Mouse (Mus musculus) erythroid progenitor cell, adult 5-6 weeks (primary cell): ENCODE measurements at regions not wholly inside any gene's neighbourhood (a gene's known extent, or its start where the extent isn't known, plus 50 kb on each side); places are given as distances from the start of the nearest gene placed in this dataset.

Source experiments
- ATAC-seq: replicated peaks from 2 replicates; pipeline ENCODE4 v1.8.0; 2016; ENCODE audit warnings: moderate number of reproducible peaks, mild to moderate bottlenecking, moderate TSS enrichment, inconsistent platforms; ENCODE audit not compliant: poor library complexity, low FRiP score, severe bottlenecking

DNA sequence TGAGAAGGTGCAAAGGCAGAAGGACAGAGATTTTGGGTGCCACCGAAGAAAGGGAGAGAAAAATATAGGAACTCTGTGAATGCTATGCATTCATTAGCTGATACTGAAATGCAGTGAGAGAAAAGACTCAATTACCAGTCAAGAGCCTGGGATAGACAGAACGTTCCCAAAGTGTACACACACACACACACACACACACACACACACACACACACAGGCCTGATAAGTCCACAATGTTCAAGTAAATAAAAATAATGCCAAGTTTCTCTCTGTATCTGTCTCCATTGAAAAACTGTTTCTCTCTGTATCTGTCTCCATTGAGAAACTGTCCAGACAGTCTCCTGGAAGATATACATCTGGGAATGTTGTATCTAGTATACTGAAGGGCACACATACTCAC, 124.1 kb downstream of the Hlx start:
- ATAC-seq, result no peak

GRCm38 (mm10) chr1:184606541-184606940, 125.9 kb downstream of the Hlx start:
- no peak for ATAC-seq

DNA sequence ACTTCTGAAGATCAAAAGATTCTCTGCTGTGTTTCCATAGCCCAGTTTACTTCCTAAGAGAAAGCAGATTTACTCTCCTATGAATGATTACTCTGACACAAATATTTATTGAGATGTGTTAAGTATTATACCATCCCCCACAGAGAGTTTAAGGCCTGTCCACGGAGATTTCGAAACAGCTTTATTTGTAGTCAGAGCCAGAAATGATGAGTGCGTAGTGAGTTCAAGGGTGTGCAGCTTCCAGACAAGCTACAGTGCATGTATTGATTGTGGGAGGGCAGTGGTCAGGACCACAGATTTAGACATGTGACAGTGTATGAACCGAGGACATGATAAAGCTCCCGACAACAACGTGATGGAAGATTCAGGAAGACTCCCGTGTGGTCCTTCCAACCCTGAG, 126.8 kb downstream of the Hlx start:
- ATAC-seq, result no peak

DNA sequence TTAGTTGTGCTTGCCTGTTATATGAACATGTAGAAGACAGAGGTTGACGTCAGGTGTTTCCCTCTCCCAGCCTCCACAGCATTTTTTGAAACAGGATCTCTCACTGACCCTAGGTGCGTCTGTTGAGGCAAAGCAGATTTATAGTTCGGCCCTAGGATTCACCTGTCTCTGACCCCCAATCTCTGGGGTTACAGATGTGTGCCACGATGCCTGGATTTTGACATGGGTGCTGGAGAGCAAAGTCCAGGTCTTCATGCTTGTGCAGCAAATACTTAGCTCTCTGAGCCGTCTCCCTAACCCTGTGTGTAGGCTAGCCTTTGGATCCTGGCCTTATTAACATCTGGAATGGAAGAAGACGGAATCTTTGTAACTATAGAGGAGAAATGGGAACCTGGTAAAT, 129.3 kb downstream of the Hlx start:
- no peak for ATAC-seq

GRCm38 (mm10) chr1:184595449-184595848, 137.0 kb downstream of the Hlx start:
- ATAC-seq, result no peak

GRCm38 (mm10) chr1:184590634-184591033, 141.8 kb downstream of the Hlx start:
- ATAC-seq, result no peak

DNA sequence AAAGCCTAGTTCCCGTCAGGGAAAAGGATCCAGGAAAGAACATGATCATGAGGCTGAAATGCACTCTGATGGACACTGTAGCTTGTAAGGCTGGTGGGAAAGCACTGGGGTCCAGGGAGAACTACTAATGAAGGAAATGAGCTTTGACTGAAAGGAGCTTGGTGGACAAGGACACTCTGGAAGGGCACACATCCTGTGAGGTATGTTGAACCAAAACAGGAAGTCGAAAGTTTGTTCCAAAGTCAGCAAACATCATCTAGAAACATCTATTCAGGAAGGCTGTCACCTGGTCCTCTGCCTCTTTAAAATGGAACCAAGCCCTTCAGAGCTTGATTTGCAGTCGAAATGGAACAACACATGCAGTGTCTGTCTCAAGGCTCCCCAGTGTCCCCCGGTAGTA, 143.1 kb downstream of the Hlx start:
- no peak for ATAC-seq

GRCm38 (mm10) chr1:184584505-184584874, 147.9 kb downstream of the Hlx start:
- ATAC-seq, result no peak

- no peak for ATAC-seq
Observed at GRCm38 (mm10) chr1:184583751-184584504, 148.5 kb downstream of the Hlx start.

DNA sequence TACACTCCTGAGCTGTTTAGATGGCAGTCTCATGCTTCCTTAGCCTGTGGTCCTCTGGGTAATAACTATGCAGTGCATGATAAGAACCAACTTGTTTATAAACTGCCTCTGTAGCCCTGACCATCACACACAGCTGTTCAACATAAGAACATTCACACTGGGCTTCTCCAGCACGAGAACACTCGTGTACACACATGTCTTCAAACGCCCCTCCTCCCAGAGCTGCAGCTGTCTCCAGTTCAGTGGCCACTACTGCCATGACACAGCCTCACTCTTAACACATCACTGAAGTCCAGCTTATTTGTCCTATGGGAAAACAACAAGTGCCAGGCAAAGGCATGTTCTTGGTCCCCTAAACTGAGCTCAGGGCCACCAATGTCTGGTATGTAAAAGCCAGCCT, 152.9 kb downstream of the Hlx start:
- ATAC-seq, result no peak

- no peak for ATAC-seq
Observed at GRCm38 (mm10) chr1:184576527-184576926, 155.9 kb downstream of the Hlx start.

DNA sequence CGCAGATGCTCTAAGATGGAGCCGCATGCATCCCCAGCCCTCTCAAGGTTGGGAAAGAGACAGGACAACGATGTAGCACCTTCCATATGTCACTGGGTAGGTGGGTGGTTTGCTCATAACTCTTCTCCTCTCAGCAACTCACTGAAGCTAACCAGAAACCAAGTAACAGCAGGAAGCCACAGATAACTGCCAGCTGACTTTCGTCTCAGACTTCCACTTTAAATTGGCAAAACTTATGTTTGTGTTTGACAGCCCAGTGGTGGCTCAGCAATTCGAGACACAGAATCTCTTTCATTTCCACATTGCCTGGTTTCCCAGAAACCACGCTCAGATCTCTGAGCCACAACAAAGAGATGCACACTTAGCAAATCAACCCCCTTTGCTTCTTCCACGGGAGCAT, 159.1 kb downstream of the Hlx start:
- ATAC-seq, result no peak

GRCm38 (mm10) chr1:184570681-184571080, 161.7 kb downstream of the Hlx start:
- no peak for ATAC-seq

DNA sequence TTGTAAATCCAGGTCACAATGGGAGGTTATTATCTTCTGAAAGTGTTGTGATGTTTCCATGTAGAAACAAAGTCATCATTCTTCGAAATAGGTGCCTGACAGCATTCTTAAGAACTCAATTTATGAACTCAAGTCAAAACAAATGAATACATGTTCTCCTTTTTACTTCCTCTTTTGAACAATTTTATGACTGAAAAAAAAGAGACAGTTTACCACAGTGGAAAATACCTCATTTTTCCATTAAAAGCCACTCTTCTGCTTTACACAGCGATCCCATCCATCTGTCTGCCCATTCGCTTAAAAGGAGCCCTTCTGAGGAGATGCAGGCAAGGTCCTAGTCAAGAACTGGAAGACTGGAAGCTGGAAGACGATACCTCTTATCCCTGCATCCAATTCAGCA, 169.5 kb downstream of the Hlx start:
- no peak for ATAC-seq

GRCm38 (mm10) chr1:184562239-184562638, 170.2 kb downstream of the Hlx start:
- no peak for ATAC-seq

GRCm38 (mm10) chr1:184559543-184559942, 172.9 kb downstream of the Hlx start:
- ATAC-seq, result no peak

DNA sequence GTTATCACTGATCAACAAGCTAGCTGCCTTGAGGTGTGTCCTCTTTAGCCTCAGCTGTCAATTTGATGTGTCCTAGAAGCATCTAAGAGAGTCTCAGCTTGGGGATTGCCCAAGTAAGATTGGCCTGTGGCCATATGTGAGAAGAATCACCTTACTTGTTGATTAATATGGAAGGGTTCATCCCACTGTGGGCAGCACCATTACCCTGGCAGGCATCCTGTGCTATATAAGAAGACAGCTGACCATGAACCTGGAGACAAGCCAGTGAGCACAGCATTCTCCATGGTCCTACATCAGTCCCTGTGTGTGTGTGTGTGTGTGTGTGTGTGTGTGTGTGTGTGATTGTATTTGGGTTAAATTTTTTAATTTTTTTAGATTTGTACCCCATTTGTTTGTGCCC, 178.6 kb downstream of the Hlx start:
- no peak for ATAC-seq

- no peak for ATAC-seq
Observed at GRCm38 (mm10) chr1:184550491-184550890, 181.9 kb downstream of the Hlx start.

DNA sequence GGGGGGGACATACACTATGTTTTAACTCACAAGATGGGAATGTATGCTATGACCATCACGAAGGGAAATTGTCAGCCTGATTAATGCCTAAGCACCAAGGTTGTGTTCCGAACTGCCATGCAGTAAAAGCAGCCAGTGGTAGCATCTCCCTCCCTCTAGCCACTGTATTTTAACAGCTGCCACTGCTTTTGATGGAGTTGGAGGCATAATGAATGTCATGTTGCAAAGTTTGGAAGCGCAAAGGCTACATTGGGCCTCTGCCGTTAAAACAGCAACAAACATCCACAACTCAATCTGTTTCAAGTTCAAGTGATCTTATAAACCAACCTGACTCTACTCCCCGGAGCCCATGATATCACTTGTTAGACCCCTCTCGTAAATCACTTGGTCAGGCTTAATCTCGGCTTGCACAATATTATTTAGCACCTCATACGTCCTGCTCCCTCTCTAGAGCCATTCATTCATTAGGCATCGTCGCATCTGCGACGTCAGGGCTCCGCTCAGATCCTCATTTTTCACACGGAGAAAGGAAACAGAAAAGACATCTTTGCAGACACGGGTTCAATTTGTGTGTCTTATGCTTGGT, 184.7 kb downstream of the Hlx start:
- ATAC-seq, result no peak

DNA sequence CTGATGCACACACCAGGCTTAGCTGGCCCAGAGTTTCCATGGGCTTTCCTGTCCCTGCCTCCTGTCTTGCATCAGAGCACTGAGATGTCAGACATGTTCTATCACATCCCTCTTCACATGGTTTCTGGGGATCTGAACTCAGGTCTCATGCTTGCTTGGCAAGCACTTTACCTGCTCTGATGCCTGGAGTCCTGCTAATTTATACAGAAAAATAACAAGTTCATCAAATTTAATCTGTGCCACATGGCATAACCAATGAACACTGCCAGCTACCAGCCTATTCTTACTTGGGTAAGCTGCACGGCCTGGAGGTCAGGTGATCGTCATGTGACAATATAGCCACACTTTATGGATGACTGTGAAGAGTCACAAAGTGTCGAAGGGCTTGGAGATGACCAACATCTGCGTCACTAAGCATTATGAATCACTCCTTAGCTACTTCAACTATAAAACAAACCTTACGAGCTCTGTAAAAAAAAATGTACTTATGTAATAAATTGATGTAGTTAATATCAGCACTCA, 186.2 kb downstream of the Hlx start:
- ATAC-seq, result no peak

DNA sequence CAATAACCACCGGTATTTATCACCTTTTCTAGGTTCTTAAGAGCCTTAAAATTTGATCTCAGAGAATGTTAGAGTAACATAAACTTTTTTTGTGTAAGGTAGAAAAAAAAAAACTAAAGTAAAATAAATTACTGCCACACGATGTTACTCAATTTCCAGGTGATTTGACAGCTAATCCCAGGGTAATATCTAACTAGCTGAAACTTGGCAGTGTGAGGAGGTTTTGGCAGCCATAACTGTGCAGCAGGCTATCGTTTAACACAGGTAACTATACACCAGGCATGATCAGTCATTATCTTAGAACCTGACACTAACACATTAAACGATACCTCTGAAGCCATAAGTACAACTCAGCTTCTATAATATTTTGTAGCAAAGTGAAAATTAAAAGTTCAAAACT, 187.3 kb downstream of the Hlx start:
- ATAC-seq, result no peak
